Mouse (Mus musculus) forebrain, embryonic 12.5 days (tissue): ENCODE results near the gene Prpf8. TPM values are rescaled to one million over a fixed set of nuclear protein-coding genes. Genes with fewer than 3 reads are reported as not detected.

Source experiments
- ATAC-seq: fragments of 200-750 bp; cut with Nextera tagmentation; 2 replicates; pipeline ENCODE4 v1.8.0; 2017; ENCODE audit warnings: moderate TSS enrichment; ENCODE audit not compliant: low FRiP score
- H3K27ac ChIP-seq: fragments of 300-500 bp; sonication (generic); 2 replicates; pipeline ENCODE4 v1.5.1; 2016; ENCODE audit warnings: mild to moderate bottlenecking
- H3K27me3 ChIP-seq: fragments of 300-500 bp; sonication (generic); 2 replicates; pipeline ENCODE4 v1.6.1; 2016; ENCODE audit warnings: mild to moderate bottlenecking
- H3K36me3 ChIP-seq: fragments of 300-500 bp; sonication (generic); replicated peaks from 2 replicates; pipeline ENCODE4 v1.6.1; 2016; ENCODE audit warnings: mild to moderate bottlenecking
- H3K4me1 ChIP-seq: fragments of 300-500 bp; sonication (generic); 2 replicates; pipeline ENCODE4 v1.6.1; 2016
- H3K4me2 ChIP-seq: fragments of 300-500 bp; sonication (generic); 2 replicates; pipeline ENCODE4 v1.6.1; 2016; ENCODE audit warnings: mild to moderate bottlenecking, moderate library complexity
- H3K4me3 ChIP-seq: fragments of 300-500 bp; sonication (generic); replicated peaks from 2 replicates; pipeline ENCODE4 v1.5.1; 2016; ENCODE audit warnings: mild to moderate bottlenecking
- H3K9ac ChIP-seq: fragments of 300-500 bp; sonication (generic); 2 replicates; pipeline ENCODE4 v1.6.1; 2016; ENCODE audit warnings: mild to moderate bottlenecking
- H3K9me3 ChIP-seq: fragments of 300-500 bp; sonication (generic); 2 replicates; pipeline ENCODE4 v1.6.1; 2016
- WGBS: fragments of 180-500 bp; shearing (Covaris S2); methylation state at CpG from one replicate; pipeline ENCODE4 v1.1.7; 2016; 5-methylcytosine and 5-hydroxymethylcytosine counted together
- polyA plus RNA-seq: library from polyadenylated mRNA; unstranded; fragments of >200 nt; fragmentation: Nextera tagmentation; extraction: Ambion mirVana; gene quantifications from 2 replicates; pipeline ENCODE4 v1.2.1, GENCODE M21; 2016

Gene Prpf8
- polyA plus RNA-seq, 1 experiment from 2014 or later: 92.6 TPM

DNA sequence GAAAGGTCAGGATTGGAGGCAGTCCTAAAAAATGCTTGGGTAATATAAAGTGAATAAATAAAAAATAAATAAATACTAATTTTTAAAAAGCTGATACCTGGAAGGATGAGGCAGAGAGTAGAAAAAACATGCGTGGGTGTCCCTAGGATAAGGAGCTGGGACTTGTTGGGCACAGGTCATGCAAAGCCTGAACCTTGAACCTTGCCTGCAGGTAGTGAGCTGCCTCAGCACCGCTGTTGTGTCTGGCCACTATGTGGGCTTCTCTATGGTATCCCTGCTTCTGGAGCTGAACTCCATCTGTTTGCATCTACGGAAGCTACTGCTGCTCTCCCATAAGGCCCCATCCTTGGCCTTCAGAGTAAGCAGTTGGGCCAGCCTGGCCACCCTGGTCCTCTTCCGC lies 17.4 kb upstream of the Prpf8 start:
- WGBS: 91% methylated on average over 4 of the region's 4 CpGs
- peaks cover 9% of the 10 kb centered on the region; the same call in 1 of the 2 replicates for H3K36me3 ChIP-seq
- peaks cover 13% of the 10 kb centered on the region; the same call in 1 of the 2 replicates for H3K27me3 ChIP-seq
- H3K27ac ChIP-seq: no peak overlapping the region
- ATAC-seq: no peak
- no peak overlapping the region for H3K9ac ChIP-seq
- H3K4me2 ChIP-seq: no peak overlapping the region
- peaks cover 3% of the 10 kb centered on the region; the same call in 1 of the 2 replicates for H3K9me3 ChIP-seq
- H3K4me1 ChIP-seq: peaks cover 7% of the 10 kb centered on the region
- no peak overlapping the region for H3K4me3 ChIP-seq

DNA sequence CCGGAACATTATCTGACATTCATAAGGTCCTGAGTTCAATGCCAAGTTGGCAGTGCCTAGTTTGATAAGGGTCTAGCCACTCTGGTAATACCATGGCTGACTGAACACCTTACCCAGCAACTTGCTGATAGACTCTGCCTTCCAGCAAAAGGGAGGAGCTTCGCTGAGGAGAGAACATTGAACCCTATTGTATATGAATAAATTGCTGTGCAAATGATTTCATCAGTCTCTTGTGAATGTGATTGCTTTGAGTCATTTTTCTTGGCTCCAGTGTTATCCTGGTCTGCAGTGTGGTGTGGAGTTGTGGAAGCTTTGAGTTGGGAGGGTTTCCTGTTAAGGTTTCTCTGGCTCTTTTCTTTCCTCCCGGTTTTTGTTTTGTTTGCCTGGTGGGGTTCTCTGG lies 15.9 kb upstream of the Prpf8 start:
- Histone ChIP-seq H3K4me1 (peaks cover 7% of the 10 kb centered on the region), H3K36me3 (0 out of 2 replicates have a peak, but pooled peaks cover 3% of the 10 kb centered on the region), H3K27me3 (peaks cover 13% of the 10 kb centered on the region; the same call in 1 of the 2 replicates), H3K4me2 (no peak overlapping the region), H3K9me3 (peaks cover 3% of the 10 kb centered on the region; the same call in 1 of the 2 replicates), H3K27ac (no peak overlapping the region), H3K4me3 (no peak overlapping the region), H3K9ac (no peak overlapping the region)
- ATAC-seq: no peak
- 97% methylated on average over 2 of the region's 3 CpGs for WGBS

DNA sequence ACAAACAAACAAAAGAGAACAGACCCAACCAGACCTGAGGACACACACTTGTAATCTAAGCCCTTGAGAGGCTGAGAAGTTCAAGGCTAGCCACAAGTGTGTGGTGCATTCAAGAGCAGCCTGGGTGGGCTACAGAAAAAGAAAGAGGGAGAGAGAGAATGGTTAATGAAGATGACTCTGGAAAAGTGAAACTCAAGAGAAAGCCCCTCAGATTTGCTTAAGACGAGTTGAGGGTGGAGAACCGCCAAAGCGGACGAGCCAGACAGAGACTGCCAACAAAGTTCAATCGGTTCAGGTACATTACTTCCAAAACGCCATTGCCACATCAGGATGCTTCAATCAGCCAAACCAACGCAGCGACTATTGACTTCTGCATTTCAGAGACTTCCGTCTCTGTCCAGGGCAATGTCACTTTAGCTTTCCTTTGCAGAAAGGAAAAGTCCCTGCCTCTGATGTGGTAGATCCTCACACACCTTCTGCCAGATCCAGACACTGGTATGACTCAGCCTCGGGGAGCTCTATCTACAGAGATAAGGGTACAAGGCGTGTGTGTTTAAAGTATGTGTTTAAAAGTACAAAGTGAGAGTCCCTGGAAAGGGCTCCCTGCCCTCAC lies 14.0 kb upstream of the Prpf8 start:
- Histone ChIP-seq H3K27me3 (peaks cover 17% of the 10 kb centered on the region), H3K4me3 (no peak overlapping the region), H3K4me2 (no peak overlapping the region), H3K4me1 (peaks cover 5% of the 10 kb centered on the region), H3K36me3 (no peaks in the 10 kb centered on the region), H3K9me3 (no peaks in the 10 kb centered on the region), H3K27ac (no peak overlapping the region), H3K9ac (no peak overlapping the region)
- WGBS: 87% methylated on average over 11 of the region's 11 CpGs
- no peak for ATAC-seq

DNA sequence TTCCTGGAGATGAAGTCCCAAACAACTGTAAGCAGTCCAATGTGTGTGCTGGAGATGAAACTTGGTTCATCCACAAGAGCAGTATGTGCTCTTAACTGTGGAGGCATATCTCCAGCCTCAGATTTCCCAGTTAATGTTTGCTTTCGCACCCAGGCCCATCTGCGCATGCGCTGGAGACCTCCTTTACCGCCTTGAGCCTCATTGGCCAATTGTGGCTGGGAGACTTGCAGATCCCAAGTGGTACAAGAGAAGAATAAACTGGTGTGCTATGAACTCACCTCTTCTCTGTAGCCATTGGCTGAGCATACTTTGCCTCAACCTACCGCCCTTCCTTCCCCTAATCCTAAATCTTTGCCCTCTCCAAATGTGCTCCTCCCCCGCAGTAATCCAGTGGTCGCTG lies 13.2 kb upstream of the Prpf8 start:
- Histone ChIP-seq H3K4me3 (no peak overlapping the region), H3K27me3 (peaks cover 15% of the 10 kb centered on the region; the same call in 1 of the 2 replicates), H3K4me2 (no peak overlapping the region), H3K4me1 (no peaks in the 10 kb centered on the region), H3K27ac (no peak overlapping the region), H3K36me3 (no peaks in the 10 kb centered on the region), H3K9me3 (no peaks in the 10 kb centered on the region), H3K9ac (no peak overlapping the region)
- no peak for ATAC-seq
- WGBS: 70% methylated on average over 7 of the region's 7 CpGs

DNA sequence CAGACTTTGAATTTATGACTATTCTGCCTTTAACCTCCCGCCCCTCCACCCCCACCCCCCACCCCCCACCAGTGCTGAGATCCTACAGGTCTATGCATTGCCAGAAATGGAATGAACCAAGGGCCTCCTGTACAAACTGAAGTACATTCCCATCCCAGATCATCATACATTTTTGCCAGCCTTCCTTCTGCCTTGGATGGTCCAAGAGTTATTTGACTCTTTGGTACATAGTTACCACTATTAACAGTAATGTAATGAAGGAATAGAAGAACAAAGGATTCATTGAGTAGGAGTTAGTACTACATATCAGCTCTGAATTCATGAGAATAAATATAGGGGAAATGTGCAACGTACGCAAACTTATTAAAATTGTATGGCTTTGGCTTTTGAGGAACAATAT lies 424 bp upstream of the Prpf8 start:
- Histone ChIP-seq H3K4me1 (peaks cover 15% of the 10 kb centered on the region), H3K9ac (no peak overlapping the region), H3K4me3 (peak overlapping the region; percentile 67; the same call in 1 of the 2 replicates), H3K36me3 (peaks cover 19% of the 10 kb centered on the region), H3K27me3 (no peaks in the 10 kb centered on the region; the same call in 1 of the 2 replicates), H3K9me3 (no peaks in the 10 kb centered on the region), H3K27ac (no peak overlapping the region), H3K4me2 (peak overlapping the region; percentile 97)
- peak; percentile 48; the same call in 1 of the 2 replicates for ATAC-seq
- 20% methylated on average over 3 of the region's 3 CpGs for WGBS

DNA sequence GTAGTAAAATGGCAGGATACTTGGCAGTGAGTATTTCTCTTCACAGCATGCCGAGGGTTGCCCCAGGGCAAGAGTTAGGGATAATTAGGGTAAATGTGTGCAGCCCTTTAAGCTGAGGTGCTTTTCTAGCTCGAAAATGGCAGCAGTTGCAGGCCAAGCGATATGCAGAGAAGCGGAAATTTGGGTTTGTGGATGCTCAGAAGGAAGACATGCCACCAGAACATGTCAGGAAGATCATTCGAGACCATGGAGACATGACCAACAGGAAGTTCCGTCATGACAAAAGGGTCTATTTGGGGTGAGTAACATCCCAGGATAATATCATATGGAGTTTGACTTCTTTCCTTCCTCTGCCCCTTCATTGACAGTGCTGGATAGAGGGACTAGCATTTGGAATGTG lies 880 bp downstream of the Prpf8 start:
- peaks cover 33% of the 10 kb centered on the region for H3K36me3 ChIP-seq
- peak overlapping the region; percentile 97 for H3K4me2 ChIP-seq
- H3K9me3 ChIP-seq: no peaks in the 10 kb centered on the region
- no peak overlapping the region for H3K27ac ChIP-seq
- H3K27me3 ChIP-seq: no peaks in the 10 kb centered on the region; the same call in 1 of the 2 replicates
- H3K9ac ChIP-seq: peak overlapping the region; percentile 94
- 48% methylated on average over 6 of the region's 6 CpGs for WGBS
- no peak for ATAC-seq
- peak overlapping the region; percentile 67 for H3K4me3 ChIP-seq
- H3K4me1 ChIP-seq: peaks cover 15% of the 10 kb centered on the region

DNA sequence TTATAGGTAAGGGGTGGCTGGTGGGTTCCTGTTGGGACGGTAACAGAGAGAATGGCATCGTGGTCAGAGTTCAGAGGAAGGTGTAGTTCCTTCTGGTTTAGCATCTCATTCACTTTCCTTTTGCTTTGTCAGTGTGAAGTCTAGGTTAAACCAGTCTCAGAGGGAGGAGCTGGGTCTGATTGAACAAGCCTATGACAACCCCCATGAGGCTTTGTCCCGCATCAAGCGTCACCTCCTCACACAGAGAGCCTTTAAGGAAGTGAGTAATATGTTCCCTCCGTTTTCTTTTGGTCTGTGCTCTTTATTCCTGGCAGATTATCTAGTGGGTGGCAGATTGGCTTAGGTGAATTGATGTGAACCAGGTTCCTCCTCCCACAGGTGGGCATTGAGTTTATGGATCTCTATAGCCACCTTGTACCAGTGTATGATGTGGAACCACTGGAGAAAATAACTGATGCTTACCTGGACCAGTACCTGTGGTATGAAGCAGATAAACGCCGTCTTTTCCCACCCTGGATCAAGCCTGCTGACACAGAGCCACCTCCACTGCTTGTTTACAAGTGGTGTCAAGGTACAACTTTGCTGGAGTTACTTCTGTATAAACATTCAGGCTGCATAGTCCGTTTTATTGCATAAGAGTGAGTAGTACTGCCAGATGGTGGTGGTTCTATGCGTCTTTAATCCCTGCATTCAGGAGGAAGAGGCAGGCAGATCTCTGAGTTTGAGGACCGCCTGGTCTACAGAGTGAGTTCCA lies 7.9 kb downstream of the Prpf8 start:
- Histone ChIP-seq H3K9me3 (no peaks in the 10 kb centered on the region), H3K27ac (no peak overlapping the region), H3K4me2 (no peak overlapping the region), H3K4me1 (no peaks in the 10 kb centered on the region), H3K4me3 (no peak overlapping the region), H3K27me3 (no peaks in the 10 kb centered on the region), H3K36me3 (peaks cover 99% of the 10 kb centered on the region), H3K9ac (no peak overlapping the region)
- 95% methylated on average over 10 of the region's 10 CpGs for WGBS
- ATAC-seq: no peak

DNA sequence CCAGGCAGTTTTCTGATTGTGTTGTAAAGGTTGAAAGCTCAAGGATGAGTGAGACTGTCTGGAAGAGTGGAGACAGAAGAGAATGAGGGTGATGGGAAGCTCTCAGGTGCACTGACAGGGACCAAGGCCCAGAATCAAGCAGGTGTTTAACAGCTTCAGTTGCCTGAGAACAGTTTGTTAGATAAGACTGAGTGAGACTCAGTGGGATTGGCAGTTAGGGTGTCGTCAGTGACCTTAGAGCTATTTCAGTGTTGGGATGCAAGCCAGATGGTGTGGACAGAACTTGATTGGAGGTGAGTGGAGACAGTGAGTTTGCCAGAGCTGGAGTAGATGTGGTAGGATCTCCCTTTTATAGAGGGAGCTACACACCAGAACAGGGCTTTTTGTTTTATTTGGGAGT lies 11.5 kb downstream of the Prpf8 start:
- 87% methylated on average over 1 of the region's 1 CpGs for WGBS
- Histone ChIP-seq H3K4me3 (no peak overlapping the region), H3K27ac (no peak overlapping the region), H3K36me3 (peaks cover 99% of the 10 kb centered on the region), H3K9me3 (no peaks in the 10 kb centered on the region), H3K4me1 (no peaks in the 10 kb centered on the region), H3K27me3 (no peaks in the 10 kb centered on the region), H3K4me2 (no peak overlapping the region), H3K9ac (no peak overlapping the region)
- no peak for ATAC-seq

DNA sequence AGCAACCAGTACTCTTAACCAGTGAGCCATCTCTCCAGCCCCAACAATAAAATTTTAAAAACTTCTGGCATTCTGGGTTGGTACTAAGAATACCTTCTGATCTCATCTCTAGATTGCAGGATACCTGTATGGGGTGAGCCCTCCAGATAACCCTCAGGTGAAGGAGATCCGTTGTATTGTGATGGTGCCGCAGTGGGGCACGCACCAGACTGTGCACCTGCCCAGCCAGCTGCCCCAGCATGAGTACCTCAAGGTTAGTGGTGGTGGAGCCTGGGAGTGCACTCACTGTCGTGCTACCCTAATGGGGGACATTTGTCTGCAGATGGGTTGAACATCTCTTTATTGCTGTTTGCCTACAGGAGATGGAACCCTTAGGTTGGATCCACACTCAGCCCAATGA lies 21.5 kb downstream of the Prpf8 start:
- H3K9me3 ChIP-seq: no peaks in the 10 kb centered on the region
- H3K4me3 ChIP-seq: no peak overlapping the region
- no peak overlapping the region for H3K4me2 ChIP-seq
- H3K27me3 ChIP-seq: no peaks in the 10 kb centered on the region
- H3K27ac ChIP-seq: no peak overlapping the region
- no peak for ATAC-seq
- H3K4me1 ChIP-seq: peaks cover 12% of the 10 kb centered on the region
- peaks cover 61% of the 10 kb centered on the region for H3K36me3 ChIP-seq
- H3K9ac ChIP-seq: no peak overlapping the region
- 95% methylated on average over 4 of the region's 4 CpGs for WGBS

DNA sequence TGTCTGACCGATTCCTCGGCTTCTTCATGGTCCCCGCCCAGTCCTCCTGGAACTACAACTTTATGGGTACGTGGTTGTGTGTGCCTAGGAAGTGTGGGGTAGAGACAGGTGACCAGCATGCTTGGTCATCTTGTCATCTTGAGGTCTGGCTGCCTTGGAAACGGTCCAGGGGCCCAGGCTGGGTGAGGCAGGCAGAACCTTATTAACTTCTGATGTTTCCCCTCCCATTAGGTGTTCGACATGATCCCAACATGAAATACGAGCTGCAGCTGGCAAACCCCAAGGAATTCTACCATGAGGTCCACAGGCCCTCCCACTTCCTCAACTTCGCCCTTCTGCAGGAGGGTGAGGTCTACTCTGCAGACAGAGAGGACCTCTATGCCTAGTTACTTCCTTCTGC lies 22.3 kb downstream of the Prpf8 start:
- Histone ChIP-seq H3K27ac (no peak overlapping the region), H3K4me3 (no peak overlapping the region), H3K4me2 (no peak overlapping the region), H3K4me1 (peaks cover 12% of the 10 kb centered on the region), H3K27me3 (no peaks in the 10 kb centered on the region), H3K9me3 (no peaks in the 10 kb centered on the region), H3K9ac (no peak overlapping the region), H3K36me3 (peaks cover 54% of the 10 kb centered on the region)
- ATAC-seq: no peak
- 86% methylated on average over 8 of the region's 8 CpGs for WGBS

DNA sequence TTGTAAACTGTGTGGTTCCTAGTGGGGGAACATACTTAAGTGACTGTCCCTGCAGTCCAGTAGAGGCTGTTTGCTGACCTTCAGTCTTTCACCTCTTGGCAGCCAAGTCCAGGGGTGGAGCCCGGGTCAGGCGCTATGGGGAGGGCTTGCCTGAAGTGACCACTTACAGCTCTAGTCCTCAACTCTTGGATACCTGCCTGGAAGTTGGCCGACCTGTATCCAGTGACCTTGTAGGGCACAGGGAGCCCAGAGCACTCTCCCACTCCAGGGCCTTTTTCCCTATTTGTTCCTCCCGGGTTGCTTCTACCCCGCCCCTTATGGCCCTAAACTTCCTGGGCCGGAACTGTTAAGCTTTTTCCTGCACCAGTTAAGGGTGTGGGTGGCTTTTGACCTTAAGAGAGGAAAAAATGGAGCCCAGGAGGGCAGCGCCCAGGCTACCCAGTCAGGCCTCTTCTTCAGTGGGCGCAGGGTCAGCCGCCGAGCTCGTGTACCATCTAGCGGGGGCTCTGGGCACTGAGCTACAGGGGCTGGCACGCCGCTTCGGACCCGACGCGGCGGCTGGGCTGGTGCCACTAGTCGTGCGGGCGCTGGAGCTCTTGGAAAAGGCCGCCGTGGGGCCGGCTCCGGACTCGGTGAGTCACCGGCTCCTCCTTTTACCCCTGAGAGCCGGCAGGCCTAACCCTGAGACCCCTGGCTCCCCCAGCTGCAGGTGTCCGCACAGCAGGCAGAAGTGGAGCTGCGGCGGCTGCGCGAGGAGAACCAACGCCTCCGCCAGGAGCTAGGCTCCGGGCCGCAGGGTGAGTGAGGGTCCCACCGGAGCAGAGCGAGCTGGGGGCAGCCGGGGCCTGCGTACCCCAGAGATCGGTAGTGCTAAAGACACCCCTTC lies 23.4 kb downstream of the Prpf8 start, which contains the start of gene Rilp:
Rilp (plus strand) TSS at position 354 of the 886 bp plus-strand sequence.
- H3K4me3 ChIP-seq: peak within 1 kb of the TSS; percentile 51
- WGBS: 2% methylated on average over 43 of the region's 43 CpGs
- peaks cover 44% of the 10 kb centered on the region for H3K36me3 ChIP-seq
- peak within 1 kb of the TSS; percentile 60 for H3K9ac ChIP-seq
- no peaks in the 10 kb centered on the region for H3K27me3 ChIP-seq
- peak within 1 kb of the TSS; percentile 70 for H3K27ac ChIP-seq
- no peaks in the 10 kb centered on the region for H3K9me3 ChIP-seq
- peaks cover 12% of the 10 kb centered on the region for H3K4me1 ChIP-seq
- peak; percentile 80 for ATAC-seq
- H3K4me2 ChIP-seq: peak within 1 kb of the TSS; percentile 90

DNA sequence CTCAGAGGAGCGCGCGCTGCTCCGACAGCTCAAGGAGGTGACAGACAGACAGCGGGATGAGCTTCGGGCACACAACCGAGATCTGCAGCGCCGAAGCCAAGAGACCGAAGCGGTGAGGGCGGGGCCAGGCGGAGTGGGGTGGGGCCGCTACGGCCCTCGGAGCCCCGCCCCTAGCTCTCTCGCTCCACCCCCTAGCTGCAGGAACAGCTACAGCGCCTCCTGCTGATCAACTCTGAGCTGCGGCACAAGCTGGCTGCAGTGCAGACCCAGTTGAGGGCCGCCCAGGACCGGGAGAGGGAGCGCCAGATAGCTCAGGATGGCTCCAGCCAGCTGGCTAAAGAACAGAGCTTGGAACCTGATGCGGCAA lies 24.0 kb downstream of the Prpf8 start:
- no peaks in the 10 kb centered on the region for H3K27me3 ChIP-seq
- no peaks in the 10 kb centered on the region for H3K9me3 ChIP-seq
- peak overlapping the region; percentile 90 for H3K4me2 ChIP-seq
- peak overlapping the region; percentile 60 for H3K9ac ChIP-seq
- peak overlapping the region; percentile 70 for H3K27ac ChIP-seq
- peaks cover 12% of the 10 kb centered on the region for H3K4me1 ChIP-seq
- peak; percentile 90 for ATAC-seq
- peaks cover 38% of the 10 kb centered on the region for H3K36me3 ChIP-seq
- WGBS: 1% methylated on average over 24 of the region's 24 CpGs
- peak overlapping the region; percentile 51 for H3K4me3 ChIP-seq
